Mouse (Mus musculus) bone marrow, adult 2 months (tissue): Measurements from ENCODE around the gene Itpr1.

Source experiments
- CTCF ChIP-seq: fragments of 200-500 bp; IDR thresholded peaks from 2 replicates; pipeline ENCODE4 v1.5.1; 2011; ENCODE audit warnings: low read length, control low read depth; ENCODE audit not compliant: control insufficient read depth, insufficient read depth
- POLR2A ChIP-seq: fragments of 200-500 bp; IDR thresholded peaks from 2 replicates; pipeline ENCODE4 v1.6.1; 2011; ENCODE audit warnings: low read depth, mild to moderate bottlenecking, control low read depth, low read length, borderline replicate concordance; ENCODE audit not compliant: control insufficient read depth

GRCm38 (mm10) chr6:108432836-108433235, 219.9 kb downstream of the Itpr1 start:
- TF ChIP-seq POLR2A (no peak), CTCF (no peak)
